Mouse (Mus musculus): ENCODE results near the gene Elob.

DNA sequence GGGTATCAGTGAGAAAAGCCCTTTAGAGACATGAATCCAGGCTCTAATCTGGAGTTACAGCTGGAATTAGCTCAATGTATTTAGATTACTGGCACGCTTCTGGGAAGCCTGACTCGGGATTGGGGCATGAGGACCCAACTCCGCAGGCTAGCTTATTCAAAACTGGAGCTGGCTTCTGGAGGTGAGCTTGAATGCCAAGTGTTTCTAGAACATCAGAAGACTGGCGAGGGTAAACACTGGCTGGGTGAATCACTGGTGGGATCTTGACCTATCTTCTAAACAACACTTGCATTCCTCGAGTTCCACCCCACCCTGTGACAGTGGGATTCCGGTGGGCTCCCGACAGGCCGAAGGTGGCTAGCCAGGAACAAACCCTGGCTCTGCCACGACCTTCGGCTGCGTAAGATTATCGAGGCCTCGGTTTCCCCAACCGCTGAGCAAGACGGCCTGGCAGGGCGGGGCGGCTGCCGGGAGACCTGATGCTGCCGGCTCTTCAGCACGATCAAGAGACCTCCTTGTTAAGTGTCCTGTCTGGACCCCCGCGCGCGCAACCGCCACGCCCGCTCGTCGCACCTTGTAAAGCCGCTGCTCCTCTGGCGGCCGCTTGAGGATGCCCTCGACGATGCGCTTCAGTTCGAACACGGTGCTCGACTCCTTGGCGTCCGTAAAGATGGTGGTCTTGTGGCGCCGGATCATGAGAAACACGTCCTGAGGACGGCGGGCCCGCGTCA, 500 bp downstream of the Elob start:
- TF ChIP-seq CTCF (IDR thresholded peaks at IDR 0.05; ENCODE audit: low read depth) (peak; percentile 33; the same call in 1 of the 2 replicates), EP300 (IDR thresholded peaks at IDR 0.05; ENCODE audit: low read depth) (no peak)
